Mouse (Mus musculus): ENCODE results near the gene Ntm. TPM values are rescaled to one million over a fixed set of nuclear protein-coding genes. Genes with fewer than 3 reads are reported as not detected.

Gene Ntm
- polyA plus RNA-seq, 1 experiment from 2014 or later: 14.1 TPM

DNA sequence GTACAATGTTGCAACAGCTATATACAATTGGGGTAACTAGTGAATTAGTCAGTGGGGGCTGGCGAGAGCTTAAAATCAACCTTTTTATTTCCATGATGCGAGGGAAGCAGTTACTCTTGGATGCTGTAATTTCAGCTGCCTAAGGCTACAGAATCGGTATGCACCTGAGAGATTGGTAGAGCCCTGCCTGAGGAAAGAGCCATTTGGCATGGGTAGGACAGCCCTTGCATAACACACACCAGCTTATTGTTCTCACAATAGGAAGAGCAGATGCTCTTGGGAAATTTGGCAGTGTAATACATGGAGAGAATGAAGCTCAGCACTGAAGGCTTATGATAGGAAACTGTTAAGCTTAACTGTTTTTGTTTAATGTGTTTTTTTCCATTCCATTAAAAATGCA, 621.6 kb downstream of the Ntm start:
- no peaks in the 10 kb centered on the region for H3K27me3 ChIP-seq (ENCODE audit: control insufficient read depth, insufficient read depth, low read length)
- no peak overlapping the region for H3K4me3 ChIP-seq (ENCODE audit: low read depth, low read length)
- no peak overlapping the region for H3K27ac ChIP-seq (ENCODE audit: low read depth, low read length)
- H3K4me2 ChIP-seq: no peak overlapping the region
- H3K4me1 ChIP-seq (ENCODE audit: control insufficient read depth, insufficient read depth, low read length): no peaks in the 10 kb centered on the region
- H3K9me3 ChIP-seq (ENCODE audit: control insufficient read depth, low read length): no peaks in the 10 kb centered on the region
- no peaks in the 10 kb centered on the region for H3K36me3 ChIP-seq (ENCODE audit: control insufficient read depth, insufficient read depth, low read length)
- 92% methylated on average over 3 of the region's 3 CpGs for WGBS
- ATAC-seq (ENCODE audit: low FRiP score) (no peak), DNase-seq (ENCODE audit: low spot score, missing footprints) (no peak)
- no peak overlapping the region for H3K9ac ChIP-seq (ENCODE audit: low read length)

- DNase-seq (ENCODE audit: low spot score, missing footprints): no peak
- Histone ChIP-seq H3K4me2 (no peak overlapping the region), H3K27me3 (ENCODE audit: control insufficient read depth, insufficient read depth, low read length) (no peaks in the 10 kb centered on the region), H3K27ac (ENCODE audit: low read depth, low read length) (no peak overlapping the region), H3K9ac (ENCODE audit: low read length) (no peak overlapping the region), H3K36me3 (ENCODE audit: control insufficient read depth, insufficient read depth, low read length) (no peaks in the 10 kb centered on the region), H3K4me3 (ENCODE audit: low read depth, low read length) (no peak overlapping the region), H3K4me1 (ENCODE audit: control insufficient read depth, insufficient read depth, low read length) (no peaks in the 10 kb centered on the region), H3K9me3 (ENCODE audit: control insufficient read depth, low read length) (no peaks in the 10 kb centered on the region)
- WGBS: 81% methylated on average over 2 of the region's 2 CpGs
- ATAC-seq (ENCODE audit: low FRiP score): no peak
Measured at GRCm38 (mm10) chr9:29335671-29336070, 627.3 kb downstream of the Ntm start.

DNA sequence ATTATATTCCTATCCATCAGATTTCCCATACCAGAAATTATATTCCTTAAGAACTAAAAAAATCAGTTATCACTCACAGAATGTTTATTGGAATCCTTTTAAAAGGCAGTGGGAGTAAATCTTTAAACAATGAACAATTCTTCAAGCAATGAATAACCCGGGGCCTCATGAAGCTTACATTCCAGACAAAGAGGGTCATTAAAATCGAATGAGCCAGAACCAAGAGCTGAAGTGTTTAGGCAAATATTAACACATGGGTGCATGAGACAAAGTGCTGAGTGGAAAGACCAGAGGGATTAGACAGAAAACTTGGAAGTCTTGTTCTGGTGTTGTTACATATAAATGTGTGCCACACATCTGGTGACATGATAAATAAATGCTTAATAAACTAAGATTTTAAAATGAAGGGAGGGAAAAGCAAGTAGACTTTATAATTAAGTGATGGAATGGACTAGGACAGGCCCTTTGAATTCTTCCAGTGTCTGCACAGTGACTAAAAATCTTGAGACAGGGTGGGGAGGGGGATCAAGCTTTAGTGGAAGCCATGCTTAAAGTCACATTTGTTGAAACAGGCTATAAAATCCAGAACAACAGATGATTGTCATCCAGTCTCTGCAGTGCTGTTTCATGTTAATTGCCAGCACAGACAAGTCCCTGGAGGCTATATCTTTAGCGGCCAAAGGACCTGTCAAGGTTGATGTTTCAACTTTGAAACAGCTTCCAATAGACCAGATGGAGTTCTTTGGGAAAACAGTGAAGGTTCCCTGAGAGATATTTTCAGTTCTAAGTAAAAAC, 630.4 kb downstream of the Ntm start:
- 46% methylated on average over 3 of the region's 3 CpGs for WGBS
- no peaks in the 10 kb centered on the region for H3K9me3 ChIP-seq (ENCODE audit: control insufficient read depth, low read length)
- H3K27me3 ChIP-seq (ENCODE audit: control insufficient read depth, insufficient read depth, low read length): no peaks in the 10 kb centered on the region
- no peak overlapping the region for H3K9ac ChIP-seq (ENCODE audit: low read length)
- H3K4me1 ChIP-seq (ENCODE audit: control insufficient read depth, insufficient read depth, low read length): no peaks in the 10 kb centered on the region
- H3K4me3 ChIP-seq (ENCODE audit: low read depth, low read length): no peak overlapping the region
- no peak overlapping the region for H3K4me2 ChIP-seq
- no peak for DNase-seq (ENCODE audit: low spot score, missing footprints)
- ATAC-seq (ENCODE audit: low FRiP score): no peak
- H3K27ac ChIP-seq (ENCODE audit: low read depth, low read length): no peak overlapping the region
- no peaks in the 10 kb centered on the region for H3K36me3 ChIP-seq (ENCODE audit: control insufficient read depth, insufficient read depth, low read length)

GRCm38 (mm10) chr9:29330486-29330885, 632.5 kb downstream of the Ntm start:
- Histone ChIP-seq H3K4me2 (no peak overlapping the region), H3K27ac (ENCODE audit: low read depth, low read length) (no peak overlapping the region), H3K4me3 (ENCODE audit: low read depth, low read length) (no peak overlapping the region), H3K27me3 (ENCODE audit: control insufficient read depth, insufficient read depth, low read length) (no peaks in the 10 kb centered on the region), H3K9ac (ENCODE audit: low read length) (no peak overlapping the region), H3K36me3 (ENCODE audit: control insufficient read depth, insufficient read depth, low read length) (no peaks in the 10 kb centered on the region), H3K9me3 (ENCODE audit: control insufficient read depth, low read length) (no peaks in the 10 kb centered on the region), H3K4me1 (ENCODE audit: control insufficient read depth, insufficient read depth, low read length) (no peaks in the 10 kb centered on the region)
- 87% methylated on average over 3 of the region's 3 CpGs for WGBS
- ATAC-seq (ENCODE audit: low FRiP score): no peak
- no peak for DNase-seq (ENCODE audit: low spot score, missing footprints)

GRCm38 (mm10) chr9:29326283-29326682, 636.7 kb downstream of the Ntm start:
- H3K9ac ChIP-seq (ENCODE audit: low read length): no peak overlapping the region
- no peaks in the 10 kb centered on the region for H3K36me3 ChIP-seq (ENCODE audit: control insufficient read depth, insufficient read depth, low read length)
- ATAC-seq (ENCODE audit: low FRiP score) (no peak), DNase-seq (ENCODE audit: low spot score, missing footprints) (no peak)
- 91% methylated on average over 3 of the region's 3 CpGs for WGBS
- H3K9me3 ChIP-seq (ENCODE audit: control insufficient read depth, low read length): no peaks in the 10 kb centered on the region
- H3K4me1 ChIP-seq (ENCODE audit: control insufficient read depth, insufficient read depth, low read length): no peaks in the 10 kb centered on the region
- H3K4me3 ChIP-seq (ENCODE audit: low read depth, low read length): no peak overlapping the region
- no peaks in the 10 kb centered on the region for H3K27me3 ChIP-seq (ENCODE audit: control insufficient read depth, insufficient read depth, low read length)
- H3K4me2 ChIP-seq: no peak overlapping the region
- no peak overlapping the region for H3K27ac ChIP-seq (ENCODE audit: low read depth, low read length)

- H3K4me2 ChIP-seq: no peak overlapping the region
- H3K27me3 ChIP-seq (ENCODE audit: control insufficient read depth, insufficient read depth, low read length): no peaks in the 10 kb centered on the region
- no peak overlapping the region for H3K9ac ChIP-seq (ENCODE audit: low read length)
- H3K4me3 ChIP-seq (ENCODE audit: low read depth, low read length): no peak overlapping the region
- H3K27ac ChIP-seq (ENCODE audit: low read depth, low read length): no peak overlapping the region
- ATAC-seq (ENCODE audit: low FRiP score): no peak
- WGBS: 89% methylated on average over 8 of the region's 8 CpGs
- no peak for DNase-seq (ENCODE audit: low spot score, missing footprints)
- no peaks in the 10 kb centered on the region for H3K36me3 ChIP-seq (ENCODE audit: control insufficient read depth, insufficient read depth, low read length)
- no peaks in the 10 kb centered on the region for H3K9me3 ChIP-seq (ENCODE audit: control insufficient read depth, low read length)
- H3K4me1 ChIP-seq (ENCODE audit: control insufficient read depth, insufficient read depth, low read length): no peaks in the 10 kb centered on the region
Measured at GRCm38 (mm10) chr9:29325137-29325536, 637.8 kb downstream of the Ntm start.

DNA sequence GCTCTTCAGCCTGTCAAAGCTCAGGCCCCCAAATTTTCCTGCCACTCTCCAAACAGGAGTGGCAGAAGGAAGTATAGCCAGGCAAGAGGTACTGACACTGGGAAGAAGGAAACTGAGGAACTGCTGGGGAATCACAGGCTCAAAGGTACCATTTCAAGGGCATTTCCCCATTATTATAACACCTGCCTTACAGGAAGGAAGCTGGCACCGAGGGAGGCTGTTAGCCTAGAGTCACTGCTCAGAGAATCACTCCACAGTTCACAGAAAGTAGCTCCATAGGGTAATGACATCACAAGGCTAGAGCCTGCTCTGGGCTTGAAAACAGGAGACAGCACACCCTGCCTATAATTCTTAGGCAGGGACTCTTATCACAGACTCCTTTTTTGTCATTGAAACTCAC, 643.7 kb downstream of the Ntm start:
- WGBS: 83% methylated on average over 1 of the region's 1 CpGs

GRCm38 (mm10) chr9:29318676-29319162, 644.2 kb downstream of the Ntm start:
- H3K4me3 ChIP-seq (ENCODE audit: low read depth, low read length): no peak overlapping the region
- H3K36me3 ChIP-seq (ENCODE audit: control insufficient read depth, insufficient read depth, low read length): no peaks in the 10 kb centered on the region
- H3K9ac ChIP-seq (ENCODE audit: low read length): no peak overlapping the region
- ATAC-seq (ENCODE audit: low FRiP score): no peak
- no peak overlapping the region for H3K4me2 ChIP-seq
- DNase-seq (ENCODE audit: low spot score, missing footprints): no peak
- H3K27me3 ChIP-seq (ENCODE audit: control insufficient read depth, insufficient read depth, low read length): no peaks in the 10 kb centered on the region
- H3K4me1 ChIP-seq (ENCODE audit: control insufficient read depth, insufficient read depth, low read length): peaks cover 6% of the 10 kb centered on the region
- 87% methylated on average over 8 of the region's 8 CpGs for WGBS
- H3K9me3 ChIP-seq (ENCODE audit: control insufficient read depth, low read length): no peaks in the 10 kb centered on the region
- H3K27ac ChIP-seq (ENCODE audit: low read depth, low read length): no peak overlapping the region

More for the DNA sequence above, 643.7 kb downstream of the Ntm start:
- Histone ChIP-seq H3K4me1 (ENCODE audit: control insufficient read depth, insufficient read depth, low read length) (peaks cover 6% of the 10 kb centered on the region), H3K9me3 (ENCODE audit: control insufficient read depth, low read length) (no peaks in the 10 kb centered on the region), H3K9ac (ENCODE audit: low read length) (no peak overlapping the region), H3K4me2 (no peak overlapping the region), H3K4me3 (ENCODE audit: low read depth, low read length) (no peak overlapping the region), H3K27ac (ENCODE audit: low read depth, low read length) (no peak overlapping the region), H3K36me3 (ENCODE audit: control insufficient read depth, insufficient read depth, low read length) (no peaks in the 10 kb centered on the region), H3K27me3 (ENCODE audit: control insufficient read depth, insufficient read depth, low read length) (no peaks in the 10 kb centered on the region)
- DNase-seq (ENCODE audit: low spot score, missing footprints): no peak
- ATAC-seq (ENCODE audit: low FRiP score): no peak

GRCm38 (mm10) chr9:29317623-29318022, 645.3 kb downstream of the Ntm start:
- Histone ChIP-seq H3K4me2 (no peak overlapping the region), H3K27me3 (ENCODE audit: control insufficient read depth, insufficient read depth, low read length) (no peaks in the 10 kb centered on the region), H3K36me3 (ENCODE audit: control insufficient read depth, insufficient read depth, low read length) (no peaks in the 10 kb centered on the region), H3K4me1 (ENCODE audit: control insufficient read depth, insufficient read depth, low read length) (peaks cover 6% of the 10 kb centered on the region), H3K9ac (ENCODE audit: low read length) (no peak overlapping the region), H3K4me3 (ENCODE audit: low read depth, low read length) (no peak overlapping the region), H3K9me3 (ENCODE audit: control insufficient read depth, low read length) (no peaks in the 10 kb centered on the region), H3K27ac (ENCODE audit: low read depth, low read length) (no peak overlapping the region)
- DNase-seq (ENCODE audit: low spot score, missing footprints) (no peak), ATAC-seq (ENCODE audit: low FRiP score) (no peak)
- WGBS: 29% methylated on average over 3 of the region's 3 CpGs
